Mouse (Mus musculus) retina, adult 2 months (tissue): Measurements from ENCODE around the gene 4930558K02Rik.

Source experiments
- DNase-seq: peaks from one replicate; pipeline ENCODE4 v3.0.0-alpha.2; 2012; ENCODE audit warnings: low read depth, low spot score

Gene 4930558K02Rik

GRCm38 (mm10) chr1:161902692-161903452 is 76.6 kb downstream of the 4930558K02Rik start:
- DNase-seq, result no peak

- no peak for DNase-seq
Observed at GRCm38 (mm10) chr1:161900129-161900528, 79.3 kb downstream of the 4930558K02Rik start.

GRCm38 (mm10) chr1:161897235-161897634 is 82.2 kb downstream of the 4930558K02Rik start:
- DNase-seq, result no peak

- no peak for DNase-seq
Observed at GRCm38 (mm10) chr1:161896130-161896529, 83.3 kb downstream of the 4930558K02Rik start.

- DNase-seq, result no peak
Observed at GRCm38 (mm10) chr1:161895014-161895413, 84.4 kb downstream of the 4930558K02Rik start.

GRCm38 (mm10) chr1:161894553-161894952 is 84.9 kb downstream of the 4930558K02Rik start:
- DNase-seq, result no peak

- DNase-seq, result no peak
Observed at GRCm38 (mm10) chr1:161894126-161894525, 85.3 kb downstream of the 4930558K02Rik start.
